Mouse (Mus musculus): ENCODE measurements around the gene Cldn8. TPM values are rescaled to one million over a fixed set of nuclear protein-coding genes. Genes with fewer than 3 reads are reported as not detected.

Gene Cldn8
- polyA plus RNA-seq (2012; ENCODE audit: insufficient read depth, low replicate concordance) = not detected in 2 replicates

DNA sequence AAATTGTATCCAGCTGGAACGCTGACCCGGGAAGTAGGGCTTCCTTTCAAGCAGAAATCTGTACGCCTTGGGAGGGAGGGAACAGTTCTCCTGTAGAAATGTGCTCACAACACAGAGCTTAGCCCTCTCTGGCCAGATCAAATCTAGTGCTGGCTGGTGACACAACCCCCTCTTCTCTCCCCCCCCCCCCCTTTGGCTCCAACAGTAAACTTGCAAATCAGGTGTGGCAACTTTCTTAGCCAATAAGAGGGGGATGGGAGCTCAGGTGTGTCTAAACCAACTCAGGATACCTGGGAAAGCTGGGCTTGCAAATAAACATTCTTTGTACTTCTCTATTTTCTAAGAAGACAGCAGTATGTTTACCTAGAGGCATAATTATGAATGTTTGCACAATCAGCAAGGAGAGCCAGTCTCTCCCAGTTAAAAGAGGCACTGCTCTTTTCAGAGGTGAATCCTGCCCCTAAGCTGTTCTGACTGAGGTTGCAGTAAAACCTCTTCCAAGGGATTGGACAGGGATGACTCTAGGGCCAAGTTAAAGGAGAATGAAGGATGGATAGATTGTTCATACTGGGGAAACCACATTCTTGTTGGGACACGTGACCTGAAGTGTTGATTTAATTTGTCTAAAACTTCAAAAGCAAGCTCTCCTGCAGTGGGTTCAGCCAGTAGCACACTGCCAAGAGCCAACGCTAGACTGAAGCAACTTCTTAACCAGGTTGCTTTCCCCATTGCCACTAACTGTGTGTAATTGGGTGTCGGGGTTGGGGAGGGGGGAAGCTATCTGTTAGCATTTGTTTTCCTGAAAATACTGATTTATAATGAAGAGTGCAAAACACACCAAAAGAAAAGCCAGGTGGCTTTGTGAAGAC is at the start of gene Cldn8:
Gene Cldn8 (minus strand): TSS at position 139 of the 869 bp plus-strand sequence.
- TF ChIP-seq GATA1 (IDR thresholded peaks at IDR 0.05; ENCODE audit: borderline replicate concordance, low read length) = no peak
- Histone ChIP-seq H3K27me3 (replicated peaks) (no peaks in the 10 kb centered on the region), H3K36me3 (replicated peaks; ENCODE audit: low read length) (no peaks in the 10 kb centered on the region), H3K9me3 (peaks cover 13% of the 10 kb centered on the region), H3K4me3 (replicated peaks) (no peak within 1 kb of the TSS), H3K4me1 (no peaks in the 10 kb centered on the region)

DNA sequence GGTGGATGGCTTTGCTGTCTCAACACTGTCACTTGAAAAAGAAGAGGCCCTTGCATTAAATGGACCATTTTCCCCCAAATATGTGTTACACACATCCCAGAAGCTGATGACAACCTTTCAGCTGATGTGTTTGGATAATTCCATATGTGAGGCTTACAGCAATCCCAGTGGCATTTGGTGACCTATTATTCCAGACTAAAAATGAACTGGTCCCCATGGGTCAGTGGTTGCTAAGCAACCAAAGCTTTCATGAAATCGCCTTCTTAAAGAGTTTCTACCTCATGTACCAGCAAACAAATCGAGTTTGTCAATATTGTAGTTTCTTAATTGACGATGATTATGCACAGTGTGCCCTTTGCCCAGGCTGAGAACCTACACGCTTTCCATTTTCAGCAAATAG is 49.7 kb upstream of the Cldn8 start:
- no peak overlapping the region for H3K4me3 ChIP-seq (replicated peaks)
- H3K27me3 ChIP-seq (replicated peaks) = no peaks in the 10 kb centered on the region
- no peaks in the 10 kb centered on the region for H3K4me1 ChIP-seq
- H3K9me3 ChIP-seq = peaks cover 12% of the 10 kb centered on the region
- H3K36me3 ChIP-seq (replicated peaks; ENCODE audit: low read length) = no peaks in the 10 kb centered on the region
- no peak for TF ChIP-seq GATA1 (IDR thresholded peaks at IDR 0.05; ENCODE audit: borderline replicate concordance, low read length)
- TF ChIP-seq FLI1 (IDR thresholded peaks at IDR 0.05; ENCODE audit: low read length) = no peak

DNA sequence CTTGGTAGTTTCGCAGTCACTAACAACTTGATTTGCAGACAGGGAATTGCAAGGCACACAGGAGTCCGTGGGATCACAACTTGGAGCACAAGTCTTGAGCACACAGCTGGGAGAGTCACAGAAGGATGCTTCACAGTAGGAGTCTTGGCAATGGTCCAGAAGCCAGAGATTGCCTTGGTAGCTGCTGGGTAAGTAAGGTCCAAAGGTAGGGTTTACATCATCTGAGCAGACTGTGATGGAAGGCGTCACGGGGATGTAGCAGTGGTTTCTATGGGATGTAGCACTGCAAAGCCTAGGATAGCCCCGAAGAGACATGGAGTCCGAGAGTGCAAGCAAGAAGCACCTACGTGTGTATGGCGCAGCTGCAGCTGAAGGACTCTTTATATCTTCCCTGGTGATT is 48.9 kb upstream of the Cldn8 start, which contains the start of gene Krtap24-1:
Gene Krtap24-1 (minus strand): TSS at position 358 of the 400 bp plus-strand sequence.
- no peaks in the 10 kb centered on the region for H3K27me3 ChIP-seq (replicated peaks)
- no peak within 1 kb of the TSS for H3K4me3 ChIP-seq (replicated peaks)
- no peaks in the 10 kb centered on the region for H3K36me3 ChIP-seq (replicated peaks; ENCODE audit: low read length)
- H3K9me3 ChIP-seq = peaks cover 12% of the 10 kb centered on the region
- no peaks in the 10 kb centered on the region for H3K4me1 ChIP-seq
- no peak for TF ChIP-seq FLI1 (IDR thresholded peaks at IDR 0.05; ENCODE audit: low read length)
- TF ChIP-seq GATA1 (IDR thresholded peaks at IDR 0.05; ENCODE audit: borderline replicate concordance, low read length) = no peak

DNA sequence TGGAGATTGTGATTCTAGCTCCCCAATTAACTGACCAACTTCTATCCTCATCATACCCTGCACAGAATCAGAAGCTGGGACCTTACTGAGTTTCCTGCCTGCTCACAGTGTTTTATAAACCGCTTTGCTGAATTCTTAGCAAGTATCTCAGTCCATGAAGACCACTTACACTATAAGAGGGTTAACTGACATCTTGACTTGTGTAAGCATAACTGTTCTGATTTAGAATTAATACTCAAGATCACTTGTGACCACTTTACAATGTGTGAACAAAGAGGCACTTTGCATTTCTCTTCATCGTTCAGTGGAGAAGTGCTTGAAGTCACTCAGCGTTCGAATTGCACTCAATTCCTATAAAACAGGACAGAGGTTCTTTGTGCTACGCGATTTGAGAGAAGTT is 41.6 kb upstream of the Cldn8 start:
- no peaks in the 10 kb centered on the region for H3K4me1 ChIP-seq
- peaks cover 11% of the 10 kb centered on the region; the same call in 1 of the 2 replicates for H3K9me3 ChIP-seq
- TF ChIP-seq FLI1 (IDR thresholded peaks at IDR 0.05; ENCODE audit: low read length) (no peak), GATA1 (IDR thresholded peaks at IDR 0.05; ENCODE audit: borderline replicate concordance, low read length) (no peak)
- no peaks in the 10 kb centered on the region for H3K36me3 ChIP-seq (replicated peaks; ENCODE audit: low read length)
- H3K27me3 ChIP-seq (replicated peaks) = no peaks in the 10 kb centered on the region
- H3K4me3 ChIP-seq (replicated peaks) = no peak overlapping the region

DNA sequence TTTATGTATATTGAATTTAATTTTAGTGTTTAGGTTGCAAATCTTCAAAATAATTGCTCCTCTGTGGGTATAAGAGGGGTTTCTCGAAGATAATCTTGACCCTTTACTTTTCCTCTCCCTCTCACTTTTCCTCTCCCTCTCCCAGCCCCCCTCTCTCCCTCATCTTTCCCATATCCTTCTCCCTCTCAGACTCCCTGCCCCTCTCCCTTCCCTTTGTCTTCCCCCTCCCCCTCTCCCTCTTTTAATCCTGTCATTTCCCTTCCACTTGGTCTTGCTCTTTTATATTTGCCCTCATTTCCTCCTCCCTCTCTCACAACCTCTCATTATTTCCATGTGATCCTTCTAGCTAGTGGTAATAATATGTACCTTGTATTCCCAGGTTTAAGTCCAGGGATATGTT is 39.5 kb upstream of the Cldn8 start:
- H3K27me3 ChIP-seq (replicated peaks) = no peaks in the 10 kb centered on the region
- no peaks in the 10 kb centered on the region for H3K36me3 ChIP-seq (replicated peaks; ENCODE audit: low read length)
- no peak for TF ChIP-seq FLI1 (IDR thresholded peaks at IDR 0.05; ENCODE audit: low read length)
- no peak for TF ChIP-seq GATA1 (IDR thresholded peaks at IDR 0.05; ENCODE audit: borderline replicate concordance, low read length)
- H3K4me3 ChIP-seq (replicated peaks) = no peak overlapping the region
- H3K4me1 ChIP-seq = no peaks in the 10 kb centered on the region
- peaks cover 11% of the 10 kb centered on the region; the same call in 1 of the 2 replicates for H3K9me3 ChIP-seq

DNA sequence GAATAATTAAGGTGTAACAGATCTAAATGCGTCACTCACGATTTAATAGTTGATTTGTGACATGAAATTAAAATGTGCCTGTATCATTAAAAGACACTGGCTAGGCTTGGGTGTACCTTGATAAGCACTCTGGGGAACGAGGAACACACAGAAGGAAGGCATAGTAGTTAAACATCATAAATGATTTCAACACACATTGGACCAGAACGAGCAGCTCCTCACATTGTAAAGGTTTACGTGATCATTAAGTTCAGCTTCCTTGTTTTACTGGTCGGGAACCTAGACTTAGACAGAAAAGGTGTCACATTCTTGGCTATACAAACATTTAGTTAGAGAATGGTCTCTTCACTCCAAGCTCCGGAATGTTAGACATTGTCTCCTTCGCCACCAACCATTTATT is 37.3 kb upstream of the Cldn8 start:
- Histone ChIP-seq H3K27me3 (replicated peaks) (no peaks in the 10 kb centered on the region), H3K4me1 (no peaks in the 10 kb centered on the region), H3K36me3 (replicated peaks; ENCODE audit: low read length) (no peaks in the 10 kb centered on the region), H3K4me3 (replicated peaks) (no peak overlapping the region), H3K9me3 (peaks cover 14% of the 10 kb centered on the region; the same call in 1 of the 2 replicates)
- TF ChIP-seq GATA1 (IDR thresholded peaks at IDR 0.05; ENCODE audit: borderline replicate concordance, low read length) = no peak
- TF ChIP-seq FLI1 (IDR thresholded peaks at IDR 0.05; ENCODE audit: low read length) = no peak

DNA sequence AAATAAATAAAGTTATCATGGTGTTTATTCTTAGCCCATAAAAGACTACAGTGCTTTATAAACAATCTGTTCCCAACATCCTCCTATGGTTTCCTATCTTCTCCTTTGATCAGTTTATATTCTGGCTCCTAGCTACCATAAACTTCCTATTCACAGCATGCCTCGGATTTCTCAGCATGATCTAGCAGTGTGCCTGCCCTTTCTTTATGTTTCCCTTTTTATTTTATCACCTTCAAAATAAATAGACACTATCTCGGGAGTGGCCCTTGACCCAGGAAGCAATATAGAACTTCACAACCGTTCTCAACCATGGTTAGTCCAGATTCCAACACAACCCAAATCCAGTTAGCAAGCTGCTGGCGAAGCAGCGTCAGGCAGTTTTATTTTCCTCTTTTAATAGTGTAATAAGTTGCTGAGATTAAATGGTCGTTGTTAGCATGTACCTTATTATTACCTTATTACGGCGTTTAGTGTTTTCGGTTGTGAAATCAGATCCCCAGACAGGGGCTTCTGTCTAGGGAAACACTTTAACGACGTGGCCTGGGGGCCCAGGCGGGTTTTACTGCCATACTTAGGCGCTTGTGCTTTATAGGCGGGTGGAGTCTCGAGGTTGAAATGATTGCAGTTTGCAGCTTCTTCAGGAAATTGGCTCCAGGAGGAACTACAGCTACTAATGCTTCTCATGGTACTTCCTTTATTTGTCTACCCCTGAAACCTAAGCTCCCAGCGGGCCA is 36.7 kb upstream of the Cldn8 start:
- no peaks in the 10 kb centered on the region for H3K4me1 ChIP-seq
- no peak for TF ChIP-seq FLI1 (IDR thresholded peaks at IDR 0.05; ENCODE audit: low read length)
- TF ChIP-seq GATA1 (IDR thresholded peaks at IDR 0.05; ENCODE audit: borderline replicate concordance, low read length) = no peak
- H3K27me3 ChIP-seq (replicated peaks) = no peaks in the 10 kb centered on the region
- peaks cover 14% of the 10 kb centered on the region; the same call in 1 of the 2 replicates for H3K9me3 ChIP-seq
- no peak overlapping the region for H3K4me3 ChIP-seq (replicated peaks)
- no peaks in the 10 kb centered on the region for H3K36me3 ChIP-seq (replicated peaks; ENCODE audit: low read length)

DNA sequence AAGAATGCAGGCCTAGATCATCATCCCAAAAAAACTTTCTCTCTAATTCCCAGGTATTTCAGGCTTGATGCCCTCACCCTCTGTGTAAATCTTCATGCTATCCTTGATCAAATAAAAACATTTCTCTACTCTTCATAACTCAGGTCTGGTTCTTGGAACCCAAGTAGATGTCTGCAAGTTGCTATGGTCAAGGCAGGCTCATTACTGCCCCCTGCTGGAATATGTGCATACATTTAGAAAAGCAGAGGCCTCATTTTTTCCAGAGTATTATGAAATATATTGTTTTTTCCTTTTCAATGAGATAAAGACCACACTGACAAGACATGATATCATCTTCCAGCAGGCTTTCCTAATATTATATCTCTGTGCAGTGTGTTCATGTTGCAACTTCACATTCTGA is 29.8 kb upstream of the Cldn8 start:
- TF ChIP-seq GATA1 (IDR thresholded peaks at IDR 0.05; ENCODE audit: borderline replicate concordance, low read length) (no peak), FLI1 (IDR thresholded peaks at IDR 0.05; ENCODE audit: low read length) (no peak)
- H3K27me3 ChIP-seq (replicated peaks) = no peaks in the 10 kb centered on the region
- no peaks in the 10 kb centered on the region for H3K36me3 ChIP-seq (replicated peaks; ENCODE audit: low read length)
- peaks cover 10% of the 10 kb centered on the region; the same call in 1 of the 2 replicates for H3K9me3 ChIP-seq
- H3K4me1 ChIP-seq = no peaks in the 10 kb centered on the region
- no peak overlapping the region for H3K4me3 ChIP-seq (replicated peaks)

DNA sequence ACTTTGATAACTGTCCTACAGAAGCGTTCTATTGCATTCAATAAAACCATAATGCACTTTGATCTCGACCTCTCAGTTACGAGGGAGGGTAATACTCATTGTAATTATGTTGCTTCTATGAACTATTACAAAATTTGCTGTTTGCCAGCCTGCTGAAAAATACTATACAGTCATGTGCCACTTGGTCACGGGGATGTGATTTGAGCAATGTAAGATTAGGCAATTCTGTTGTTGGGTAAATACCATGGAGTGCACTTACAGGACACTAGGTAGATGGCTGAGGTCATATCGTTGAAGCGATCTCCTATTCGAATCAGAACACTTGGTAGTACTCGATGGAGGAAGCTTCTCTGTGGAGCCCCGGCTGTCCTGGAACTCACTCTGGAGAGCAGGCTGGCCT is 20.4 kb upstream of the Cldn8 start:
- no peak overlapping the region for H3K4me3 ChIP-seq (replicated peaks)
- no peaks in the 10 kb centered on the region for H3K4me1 ChIP-seq
- TF ChIP-seq FLI1 (IDR thresholded peaks at IDR 0.05; ENCODE audit: low read length) = no peak
- no peak for TF ChIP-seq GATA1 (IDR thresholded peaks at IDR 0.05; ENCODE audit: borderline replicate concordance, low read length)
- peaks cover 25% of the 10 kb centered on the region for H3K9me3 ChIP-seq
- no peaks in the 10 kb centered on the region for H3K27me3 ChIP-seq (replicated peaks)
- H3K36me3 ChIP-seq (replicated peaks; ENCODE audit: low read length) = no peaks in the 10 kb centered on the region
